In genomic region chr9:99662406-99662805, GRCm38 (mm10) we compare ENCODE assay signal across 9 mouse cellular contexts. TPM values are rescaled to one million over a fixed set of nuclear protein-coding genes. Genes with fewer than 3 reads are reported as not detected.
DNase-seq lines count a peak whose midpoint lies in the region; ATAC-seq and TF ChIP-seq lines count a peak whose summit lies in the region.
"Had no signal": no experiment of that assay in that cellular context is flagged by ENCODE, and none has a peak within 500 bp of the region (broad histone marks: within the 10 kb centered on the region; RNA-seq: fewer than 3 reads in every experiment).

No protein-coding gene starts in this region.

- TF ChIP-seq CTCF in lung, embryonic 14.5 days (IDR thresholded peaks at IDR 0.05; ENCODE audit: low read depth) = peak; percentile 85

- H3K36me3 ChIP-seq in ES-E14 (ENCODE audit: control insufficient read depth, insufficient read depth, low read length, poor library complexity, severe bottlenecking) = no peaks in the 10 kb centered on the region; the same call in 1 of the 2 replicates
- peaks cover 4% of the 10 kb centered on the region for H3K36me3 ChIP-seq in embryonic facial prominence, embryonic 11.5 days (replicated peaks; ENCODE audit: control insufficient read depth, insufficient read depth, low read depth, low read length)
- peaks cover 61% of the 10 kb centered on the region for H3K36me3 ChIP-seq in heart, embryonic 12.5 days
- H3K36me3 ChIP-seq in lung, embryonic 14.5 days (ENCODE audit: insufficient read depth) = peaks cover 85% of the 10 kb centered on the region

- DNase-seq in ES-E14 (ENCODE audit: low read depth, low spot score) = peak; percentile 68
- DNase-seq in adrenal gland, postnatal 25 days = peak; percentile 68
- DNase-seq in embryonic facial prominence, embryonic 11.5 days (ENCODE audit: low spot score) = peak; percentile 86
- peak; percentile 55 for DNase-seq in large intestine, adult 2 months (ENCODE audit: low read depth, low spot score)
- peak; percentile 91 for DNase-seq in lung, embryonic 14.5 days
- DNase-seq in retina, postnatal 7 days (ENCODE audit: low read depth, low spot score) = peak; percentile 63

- no peak overlapping the region for H3K4me3 ChIP-seq in ES-E14 (ENCODE audit: insufficient read depth in 1 of 2, low read depth in 1 of 2, low read length in 2 of 2, poor library complexity in 1 of 2, severe bottlenecking in 1 of 2)
- no peak overlapping the region for H3K4me3 ChIP-seq in embryonic facial prominence, embryonic 11.5 days (ENCODE audit: low read depth, low read length)
- no peak overlapping the region for H3K4me3 ChIP-seq in heart, embryonic 12.5 days
- H3K4me3 ChIP-seq in lung, embryonic 14.5 days (ENCODE audit: low read depth, low read length) = no peak overlapping the region
- H3K4me3 ChIP-seq: lung, embryonic 15.5 days had no signal

- no peak for ATAC-seq in embryonic facial prominence, embryonic 11.5 days (replicated peaks; ENCODE audit: insufficient number of reproducible peaks, low FRiP score, low TSS enrichment, low read depth)
- ATAC-seq in heart, embryonic 12.5 days (ENCODE audit: insufficient number of reproducible peaks, low FRiP score) = 0 out of 2 replicates have a peak, but pooled peaks have one; percentile 3
- ATAC-seq in lung, embryonic 14.5 days (ENCODE audit: insufficient read depth) = peak; percentile 49
- ATAC-seq in activated CD4-positive, CD25-positive, alpha-beta regulatory T cell, adult 4 months = no peak

- H3K4me1 ChIP-seq in ES-E14 (ENCODE audit: control insufficient read depth in 2 of 2, insufficient read depth in 2 of 2, low read length in 2 of 2, poor library complexity in 1 of 2) = peaks cover 4 to 9% of the 10 kb centered on the region in 2 experiments; a peak in 2 of 4 replicates
- no peaks in the 10 kb centered on the region for H3K4me1 ChIP-seq in embryonic facial prominence, embryonic 11.5 days (ENCODE audit: control insufficient read depth, insufficient read depth, low read length)
- 0 out of 2 replicates have a peak, but pooled peaks cover 3% of the 10 kb centered on the region for H3K4me1 ChIP-seq in heart, embryonic 12.5 days (replicated peaks)
- no peaks in the 10 kb centered on the region for H3K4me1 ChIP-seq in lung, embryonic 14.5 days (ENCODE audit: insufficient read depth)
- H3K4me1 ChIP-seq: lung, embryonic 15.5 days had no signal

- no peaks in the 10 kb centered on the region for H3K9me3 ChIP-seq in ES-E14 (ENCODE audit: control insufficient read depth, insufficient read depth, low read depth, low read length)
- H3K9me3 ChIP-seq in embryonic facial prominence, embryonic 11.5 days (replicated peaks; ENCODE audit: control insufficient read depth, low read length) = no peaks in the 10 kb centered on the region
- no peaks in the 10 kb centered on the region for H3K9me3 ChIP-seq in heart, embryonic 12.5 days (replicated peaks)
- H3K9me3 ChIP-seq in lung, embryonic 14.5 days (ENCODE audit: low read depth, low read length) = no peaks in the 10 kb centered on the region
- H3K9me3 ChIP-seq: lung, embryonic 15.5 days had no signal

- H3K4me2 ChIP-seq in embryonic facial prominence, embryonic 11.5 days (ENCODE audit: low read depth, low read length) = no peak overlapping the region
- no peak overlapping the region for H3K4me2 ChIP-seq in heart, embryonic 12.5 days
- no peak overlapping the region for H3K4me2 ChIP-seq in lung, embryonic 14.5 days
- H3K4me2 ChIP-seq: lung, embryonic 15.5 days had no signal

- in situ Hi-C loops in ES-E14 (cut with MboI; ENCODE audit: low sequenced_read_pairs in 2 of 2, unreplicated experiment in 2 of 2) = no loop called here

- WGBS in embryonic facial prominence, embryonic 11.5 days = 34% methylated on average over 7 of the region's 7 CpGs
- WGBS in heart, embryonic 12.5 days = 27% methylated on average over 7 of the region's 7 CpGs
- 13% methylated on average over 7 of the region's 7 CpGs for WGBS in large intestine, adult 2 months
- WGBS in lung, embryonic 14.5 days = 27% methylated on average over 7 of the region's 7 CpGs

- H3K9ac ChIP-seq in ES-E14 (ENCODE audit: insufficient read depth, low read depth, low read length, poor library complexity, severe bottlenecking) = no peak overlapping the region
- H3K9ac ChIP-seq in embryonic facial prominence, embryonic 11.5 days (replicated peaks; ENCODE audit: low read length) = no peak overlapping the region
- no peak overlapping the region for H3K9ac ChIP-seq in heart, embryonic 12.5 days
- no peak overlapping the region for H3K9ac ChIP-seq in lung, embryonic 14.5 days
- H3K9ac ChIP-seq: lung, embryonic 15.5 days had no signal

- no peaks in the 10 kb centered on the region for H3K27me3 ChIP-seq in embryonic facial prominence, embryonic 11.5 days (ENCODE audit: control insufficient read depth, insufficient read depth, low read length)
- H3K27me3 ChIP-seq in heart, embryonic 12.5 days (replicated peaks) = no peaks in the 10 kb centered on the region
- no peaks in the 10 kb centered on the region for H3K27me3 ChIP-seq in lung, embryonic 14.5 days (ENCODE audit: insufficient read depth, low read length)
- H3K27me3 ChIP-seq: lung, embryonic 15.5 days had no signal

- H3K27ac ChIP-seq in ES-E14 (ENCODE audit: insufficient read depth, low read depth, low read length, poor library complexity, severe bottlenecking) = no peak overlapping the region
- H3K27ac ChIP-seq in embryonic facial prominence, embryonic 11.5 days (replicated peaks; ENCODE audit: low read depth, low read length) = no peak overlapping the region
- peak overlapping the region; percentile 31 for H3K27ac ChIP-seq in heart, embryonic 12.5 days (ENCODE audit: poor library complexity, severe bottlenecking)
- H3K27ac ChIP-seq in lung, embryonic 14.5 days (ENCODE audit: low read depth) = no peak overlapping the region
- H3K27ac ChIP-seq: lung, embryonic 15.5 days had no signal

TF ChIP-seq in ES-E14, 5 proteins besides CTCF, POLR2A, EP300 and RAD21:
- TF ChIP-seq CHD2 (IDR thresholded peaks at IDR 0.05; ENCODE audit: low read depth, low read length) (no peak), ZC3H11A (IDR thresholded peaks at IDR 0.05; ENCODE audit: borderline replicate concordance, low read depth, low read length) (peak; percentile 85; the same call in 1 of the 2 replicates)

RNA-seq across cellular contexts. Expression of gene Dzip1l, which starts 33.1 kb away (rescaled TPM):
- total RNA-seq in ES-E14 (2012; rRNA removed) = 11.6 and 17.2 TPM in 2 replicates
- 6.6 and 6.8 TPM in 2 replicates for total RNA-seq in adrenal gland, postnatal 25 days (2021)
- polyA plus RNA-seq in embryonic facial prominence, embryonic 11.5 days (2014; fragmentation: Nextera tagmentation; extraction: Ambion mirVana) = 12.0 and 14.8 TPM in 2 replicates
- polyA plus RNA-seq in heart, embryonic 12.5 days (2016; fragmentation: Nextera tagmentation; extraction: Ambion mirVana) = 20.5 and 23.4 TPM in 2 replicates
- polyA plus RNA-seq in large intestine, adult 2 months (2012; rRNA removed) = 0.66 and 0.84 TPM in 2 replicates
- polyA plus RNA-seq in lung, embryonic 14.5 days (2014; fragmentation: Nextera tagmentation; extraction: Ambion mirVana) = 26.1 and 33.1 TPM in 2 replicates
- under 1 TPM in 1 of 2 experiments, not detected in 1; 0.13 TPM for polyA plus RNA-seq in activated CD4-positive, CD25-positive, alpha-beta regulatory T cell, adult 4 months (2017; shearing (Covaris generic))

RNA-seq across cellular contexts. Expression of gene A4gnt, which starts 50.1 kb away (rescaled TPM):
- total RNA-seq in ES-E14 (2012; rRNA removed) = not detected in 2 replicates
- not detected in 2 replicates for total RNA-seq in adrenal gland, postnatal 25 days (2021)
- not detected in 2 replicates for polyA plus RNA-seq in embryonic facial prominence, embryonic 11.5 days (2014; fragmentation: Nextera tagmentation; extraction: Ambion mirVana)
- not detected in 2 replicates for polyA plus RNA-seq in heart, embryonic 12.5 days (2016; fragmentation: Nextera tagmentation; extraction: Ambion mirVana)
- polyA plus RNA-seq in large intestine, adult 2 months (2012; rRNA removed) = 2.0 and 3.0 TPM in 2 replicates
- not detected in 2 replicates for polyA plus RNA-seq in lung, embryonic 14.5 days (2014; fragmentation: Nextera tagmentation; extraction: Ambion mirVana)
- polyA plus RNA-seq in activated CD4-positive, CD25-positive, alpha-beta regulatory T cell, adult 4 months (2017; shearing (Covaris generic)) = not detected
- polyA plus RNA-seq: lung, embryonic 15.5 days had no signal

RNA-seq across cellular contexts. Expression of gene Cldn18, which starts 54.7 kb away (rescaled TPM):
- 0.09 TPM in 1 of 2 replicates, not detected in the other for total RNA-seq in ES-E14 (2012; rRNA removed)
- total RNA-seq in adrenal gland, postnatal 25 days (2021) = not detected in 2 replicates
- polyA plus RNA-seq in embryonic facial prominence, embryonic 11.5 days (2014; fragmentation: Nextera tagmentation; extraction: Ambion mirVana) = not detected in 2 replicates
- polyA plus RNA-seq in heart, embryonic 12.5 days (2016; fragmentation: Nextera tagmentation; extraction: Ambion mirVana) = 0.17 TPM in 1 of 2 replicates, not detected in the other
- 0.10 TPM in 1 of 2 replicates, not detected in the other for polyA plus RNA-seq in large intestine, adult 2 months (2012; rRNA removed)
- polyA plus RNA-seq in lung, embryonic 14.5 days (2014; fragmentation: Nextera tagmentation; extraction: Ambion mirVana) = 178 and 206 TPM in 2 replicates
- not detected for polyA plus RNA-seq in activated CD4-positive, CD25-positive, alpha-beta regulatory T cell, adult 4 months (2017; shearing (Covaris generic))

Comparison
In these comparisons a context has a peak if more than half of its experiments do, and no peak if none do; other contexts are left out.
1. ATAC-seq: peak in heart, embryonic 12.5 days (single experiment) and lung, embryonic 14.5 days (single experiment); none in embryonic facial prominence, embryonic 11.5 days (single experiment) and activated CD4-positive, CD25-positive, alpha-beta regulatory T cell, adult 4 months (single experiment).
2. RNA of gene Cldn18, which starts 54.7 kb away (polyA plus RNA-seq): 178 to 206 TPM in lung, embryonic 14.5 days; 0.10 TPM in large intestine, adult 2 months, not detected in embryonic facial prominence, embryonic 11.5 days, 0.17 TPM in heart, embryonic 12.5 days and not detected in activated CD4-positive, CD25-positive, alpha-beta regulatory T cell, adult 4 months; every median in the first group is over 100 times any median in the second.
3. Peak in every context shown above with its lines, with median percentiles within 50 percentile points of each other: DNase-seq.